Mouse (Mus musculus) ES-E14 (cell line): Measurements from ENCODE around the gene Eif5a.
A peak's percentile ranks its signal among the peaks of the same experiment; 100 is the strongest.

ENCODE experiments used
- CHD2 ChIP-seq: IDR thresholded peaks from 2 replicates; pipeline ENCODE4 v1.6.1; 2014; ENCODE audit warnings: mild to moderate bottlenecking, low read depth, low read length, inconsistent platforms
- HCFC1 ChIP-seq: IDR thresholded peaks from 2 replicates; pipeline ENCODE4 v1.6.1; 2012; ENCODE audit warnings: low read length, inconsistent platforms, borderline replicate concordance; ENCODE audit not compliant: insufficient read depth
- MAFK ChIP-seq: IDR thresholded peaks from 2 replicates; pipeline ENCODE4 v1.6.1; 2014; ENCODE audit warnings: mild to moderate bottlenecking, low read depth, low read length, inconsistent platforms; ENCODE audit not compliant: insufficient read depth
- ZC3H11A ChIP-seq: IDR thresholded peaks from 2 replicates; pipeline ENCODE4 v1.6.1; 2012; ENCODE audit warnings: low read depth, mild to moderate bottlenecking, inconsistent platforms, low read length, borderline replicate concordance
- ZNF384 ChIP-seq: IDR thresholded peaks from 2 replicates; pipeline ENCODE4 v1.6.1; 2012; ENCODE audit warnings: low read depth, low read length, inconsistent platforms

DNA sequence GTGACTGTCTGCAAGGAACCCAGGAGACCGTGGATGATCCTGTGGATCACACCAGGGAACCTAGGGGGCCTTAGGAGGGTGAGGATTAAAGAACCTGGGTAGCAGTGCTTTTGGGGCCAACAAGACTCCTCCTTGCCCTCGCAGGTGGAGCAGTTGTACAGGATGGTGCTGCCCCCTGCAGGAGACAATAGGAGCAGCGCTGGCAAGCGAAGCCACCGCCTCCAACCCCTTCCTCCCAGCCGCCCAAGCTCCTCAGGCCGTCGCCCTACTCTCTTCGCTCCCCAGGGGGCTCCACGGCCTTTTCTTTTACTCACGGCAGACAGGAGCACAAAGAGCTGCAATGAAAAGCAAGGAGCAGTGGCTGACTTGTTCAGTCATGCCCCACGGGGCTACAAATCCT, 44.9 kb downstream of the Eif5a start:
- TF ChIP-seq ZC3H11A = peak; percentile 59; the same call in 1 of the 2 replicates
- no peak for TF ChIP-seq CHD2
- no peak for TF ChIP-seq MAFK
- no peak for TF ChIP-seq HCFC1
- no peak for TF ChIP-seq ZNF384
